Mouse (Mus musculus) E14TG2a.4 (cell line): Measurements from ENCODE around the gene 1110051M20Rik.

Experiments used
- CTCF ChIP-seq: conservative IDR thresholded peaks from 2 replicates; pipeline ENCODE4 v1.5.1; 2014; ENCODE audit warnings: low read length
- NANOG ChIP-seq: IDR thresholded peaks from 2 replicates; pipeline ENCODE4 v1.6.1; 2014; ENCODE audit warnings: borderline replicate concordance, low read length, mixed read lengths
- POU5F1 ChIP-seq: IDR thresholded peaks from 2 replicates; pipeline ENCODE4 v1.6.1; 2014; ENCODE audit warnings: low read length, borderline replicate concordance

GRCm38 (mm10) chr2:91269687-91270133 lies 174.8 kb downstream of the 1110051M20Rik start:
- no peak for TF ChIP-seq CTCF
- no peak for TF ChIP-seq POU5F1
- TF ChIP-seq NANOG: no peak
